Mouse (Mus musculus): ENCODE measurements at regions not wholly inside any gene's neighbourhood (a gene's known extent, or its start where the extent isn't known, plus 50 kb on each side); places are given as distances from the start of the nearest gene placed in this dataset.

- Histone ChIP-seq H3K27ac (ENCODE audit: low read length) (no peak overlapping the region), H3K4me1 (ENCODE audit: control insufficient read depth, insufficient read depth, low read length) (peaks cover 17% of the 10 kb centered on the region), H3K4me2 (ENCODE audit: low read length) (no peak overlapping the region), H3K9ac (ENCODE audit: low read depth, low read length) (no peak overlapping the region), H3K27me3 (ENCODE audit: control insufficient read depth, insufficient read depth, low read depth, low read length) (no peaks in the 10 kb centered on the region; the same call in 1 of the 2 replicates), H3K4me3 (ENCODE audit: low read depth, low read length) (no peak overlapping the region), H3K36me3 (ENCODE audit: control insufficient read depth, insufficient read depth, low read length) (no peaks in the 10 kb centered on the region), H3K9me3 (replicated peaks; ENCODE audit: control insufficient read depth, low read length, poor library complexity, severe bottlenecking) (no peaks in the 10 kb centered on the region)
- ATAC-seq = no peak
- WGBS = 79% methylated on average over 9 of the region's 9 CpGs
Observed at GRCm38 (mm10) chr11:117419351-117419969, 64.7 kb upstream of the Gm11733 start.

- WGBS = 89% methylated on average over 6 of the region's 6 CpGs
- no peaks in the 10 kb centered on the region for H3K9me3 ChIP-seq (replicated peaks; ENCODE audit: control insufficient read depth, low read length, poor library complexity, severe bottlenecking)
- peaks cover 6% of the 10 kb centered on the region; the same call in 1 of the 2 replicates for H3K4me1 ChIP-seq (ENCODE audit: control insufficient read depth, insufficient read depth, low read length)
- no peaks in the 10 kb centered on the region for H3K36me3 ChIP-seq (ENCODE audit: control insufficient read depth, insufficient read depth, low read length)
- no peak overlapping the region for H3K4me3 ChIP-seq (ENCODE audit: low read depth, low read length)
- H3K27ac ChIP-seq (ENCODE audit: low read length) = no peak overlapping the region
- no peak overlapping the region for H3K4me2 ChIP-seq (ENCODE audit: low read length)
- ATAC-seq = no peak
- H3K9ac ChIP-seq (ENCODE audit: low read depth, low read length) = no peak overlapping the region
- no peaks in the 10 kb centered on the region; the same call in 1 of the 2 replicates for H3K27me3 ChIP-seq (ENCODE audit: control insufficient read depth, insufficient read depth, low read depth, low read length)
Observed at GRCm38 (mm10) chr11:117422713-117423112, 61.5 kb upstream of the Gm11733 start.

GRCm38 (mm10) chr11:117423422-117423821 is 60.7 kb upstream of the Gm11733 start:
- H3K4me1 ChIP-seq (ENCODE audit: control insufficient read depth, insufficient read depth, low read length) = peaks cover 7% of the 10 kb centered on the region; the same call in 1 of the 2 replicates
- H3K27ac ChIP-seq (ENCODE audit: low read length) = no peak overlapping the region
- H3K36me3 ChIP-seq (ENCODE audit: control insufficient read depth, insufficient read depth, low read length) = no peaks in the 10 kb centered on the region
- ATAC-seq = no peak
- H3K9ac ChIP-seq (ENCODE audit: low read depth, low read length) = no peak overlapping the region
- H3K4me3 ChIP-seq (ENCODE audit: low read depth, low read length) = no peak overlapping the region
- H3K4me2 ChIP-seq (ENCODE audit: low read length) = no peak overlapping the region
- 93% methylated on average over 2 of the region's 2 CpGs for WGBS
- no peaks in the 10 kb centered on the region for H3K9me3 ChIP-seq (replicated peaks; ENCODE audit: control insufficient read depth, low read length, poor library complexity, severe bottlenecking)
- H3K27me3 ChIP-seq (ENCODE audit: control insufficient read depth, insufficient read depth, low read depth, low read length) = no peaks in the 10 kb centered on the region; the same call in 1 of the 2 replicates

GRCm38 (mm10) chr11:117425466-117425865 is 58.7 kb upstream of the Gm11733 start:
- H3K9me3 ChIP-seq (replicated peaks; ENCODE audit: control insufficient read depth, low read length, poor library complexity, severe bottlenecking) = no peaks in the 10 kb centered on the region

GRCm38 (mm10) chr11:117425927-117426326 is 58.2 kb upstream of the Gm11733 start:
- H3K4me1 ChIP-seq (ENCODE audit: control insufficient read depth, insufficient read depth, low read length) = peaks cover 15% of the 10 kb centered on the region
- 37% methylated on average over 12 of the region's 12 CpGs for WGBS
- no peak overlapping the region for H3K4me3 ChIP-seq (ENCODE audit: low read depth, low read length)
- H3K9ac ChIP-seq (ENCODE audit: low read depth, low read length) = no peak overlapping the region
- H3K36me3 ChIP-seq (ENCODE audit: control insufficient read depth, insufficient read depth, low read length) = no peaks in the 10 kb centered on the region
- H3K9me3 ChIP-seq (replicated peaks; ENCODE audit: control insufficient read depth, low read length, poor library complexity, severe bottlenecking) = no peaks in the 10 kb centered on the region
- H3K27me3 ChIP-seq (ENCODE audit: control insufficient read depth, insufficient read depth, low read depth, low read length) = no peaks in the 10 kb centered on the region; the same call in 1 of the 2 replicates
- no peak overlapping the region for H3K27ac ChIP-seq (ENCODE audit: low read length)
- no peak overlapping the region for H3K4me2 ChIP-seq (ENCODE audit: low read length)
- no peak for ATAC-seq

More at GRCm38 (mm10) chr11:117425466-117425865, 58.7 kb upstream of the Gm11733 start:
- Histone ChIP-seq H3K4me2 (ENCODE audit: low read length) (no peak overlapping the region), H3K27me3 (ENCODE audit: control insufficient read depth, insufficient read depth, low read depth, low read length) (no peaks in the 10 kb centered on the region; the same call in 1 of the 2 replicates), H3K36me3 (ENCODE audit: control insufficient read depth, insufficient read depth, low read length) (no peaks in the 10 kb centered on the region), H3K27ac (ENCODE audit: low read length) (no peak overlapping the region), H3K4me1 (ENCODE audit: control insufficient read depth, insufficient read depth, low read length) (peaks cover 15% of the 10 kb centered on the region), H3K4me3 (ENCODE audit: low read depth, low read length) (no peak overlapping the region), H3K9ac (ENCODE audit: low read depth, low read length) (no peak overlapping the region)
- no peak for ATAC-seq
- WGBS = 61% methylated on average over 8 of the region's 9 CpGs

GRCm38 (mm10) chr11:117426651-117427050 is 57.5 kb upstream of the Gm11733 start:
- Histone ChIP-seq H3K4me2 (ENCODE audit: low read length) (no peak overlapping the region), H3K4me3 (ENCODE audit: low read depth, low read length) (no peak overlapping the region), H3K27me3 (ENCODE audit: control insufficient read depth, insufficient read depth, low read depth, low read length) (no peaks in the 10 kb centered on the region; the same call in 1 of the 2 replicates), H3K9ac (ENCODE audit: low read depth, low read length) (no peak overlapping the region), H3K27ac (ENCODE audit: low read length) (no peak overlapping the region), H3K36me3 (ENCODE audit: control insufficient read depth, insufficient read depth, low read length) (no peaks in the 10 kb centered on the region), H3K4me1 (ENCODE audit: control insufficient read depth, insufficient read depth, low read length) (peaks cover 15% of the 10 kb centered on the region), H3K9me3 (replicated peaks; ENCODE audit: control insufficient read depth, low read length, poor library complexity, severe bottlenecking) (no peaks in the 10 kb centered on the region)
- 84% methylated on average over 4 of the region's 4 CpGs for WGBS
- no peak for ATAC-seq

GRCm38 (mm10) chr11:117427808-117428510 is 56.2 kb upstream of the Gm11733 start:
- Histone ChIP-seq H3K4me2 (ENCODE audit: low read length) (no peak overlapping the region), H3K27ac (ENCODE audit: low read length) (no peak overlapping the region), H3K4me1 (ENCODE audit: control insufficient read depth, insufficient read depth, low read length) (peaks cover 15% of the 10 kb centered on the region), H3K9ac (ENCODE audit: low read depth, low read length) (no peak overlapping the region), H3K9me3 (replicated peaks; ENCODE audit: control insufficient read depth, low read length, poor library complexity, severe bottlenecking) (no peaks in the 10 kb centered on the region), H3K36me3 (ENCODE audit: control insufficient read depth, insufficient read depth, low read length) (no peaks in the 10 kb centered on the region), H3K4me3 (ENCODE audit: low read depth, low read length) (no peak overlapping the region), H3K27me3 (ENCODE audit: control insufficient read depth, insufficient read depth, low read depth, low read length) (no peaks in the 10 kb centered on the region; the same call in 1 of the 2 replicates)
- ATAC-seq = no peak
- 82% methylated on average over 17 of the region's 17 CpGs for WGBS

- Histone ChIP-seq H3K4me1 (ENCODE audit: control insufficient read depth, insufficient read depth, low read length) (peaks cover 15% of the 10 kb centered on the region), H3K27me3 (ENCODE audit: control insufficient read depth, insufficient read depth, low read depth, low read length) (no peaks in the 10 kb centered on the region), H3K4me2 (ENCODE audit: low read length) (no peak overlapping the region), H3K4me3 (ENCODE audit: low read depth, low read length) (no peak overlapping the region), H3K36me3 (ENCODE audit: control insufficient read depth, insufficient read depth, low read length) (no peaks in the 10 kb centered on the region), H3K9ac (ENCODE audit: low read depth, low read length) (no peak overlapping the region), H3K27ac (ENCODE audit: low read length) (peak overlapping the region; percentile 51; the same call in 1 of the 2 replicates), H3K9me3 (replicated peaks; ENCODE audit: control insufficient read depth, low read length, poor library complexity, severe bottlenecking) (no peaks in the 10 kb centered on the region)
- ATAC-seq = 0 out of 2 replicates have a peak, but pooled peaks have one; percentile 29
- WGBS = 43% methylated on average over 10 of the region's 10 CpGs
Observed at GRCm38 (mm10) chr11:117429326-117429752, 54.8 kb upstream of the Gm11733 start.

GRCm38 (mm10) chr11:117429894-117430293 is 54.3 kb upstream of the Gm11733 start:
- no peak for ATAC-seq
- Histone ChIP-seq H3K4me3 (ENCODE audit: low read depth, low read length) (no peak overlapping the region), H3K4me2 (ENCODE audit: low read length) (no peak overlapping the region), H3K9ac (ENCODE audit: low read depth, low read length) (no peak overlapping the region), H3K9me3 (replicated peaks; ENCODE audit: control insufficient read depth, low read length, poor library complexity, severe bottlenecking) (no peaks in the 10 kb centered on the region), H3K27me3 (ENCODE audit: control insufficient read depth, insufficient read depth, low read depth, low read length) (no peaks in the 10 kb centered on the region), H3K36me3 (ENCODE audit: control insufficient read depth, insufficient read depth, low read length) (no peaks in the 10 kb centered on the region), H3K27ac (ENCODE audit: low read length) (no peak overlapping the region), H3K4me1 (ENCODE audit: control insufficient read depth, insufficient read depth, low read length) (peaks cover 15% of the 10 kb centered on the region)
- WGBS = 53% methylated on average over 8 of the region's 8 CpGs

Measured in midbrain, embryonic 16.5 days (tissue).